10 mouse cellular contexts compared by ENCODE assay signal in genomic region chr7:18841174-18841567, GRCm38 (mm10). TPM values are rescaled to one million over a fixed set of nuclear protein-coding genes. Genes with fewer than 3 reads are reported as not detected.
DNase-seq lines count a peak whose midpoint lies in the region; ATAC-seq and TF ChIP-seq lines count a peak whose summit lies in the region.
"Had no signal": no experiment of that assay in that cellular context is flagged by ENCODE, and none has a peak within 500 bp of the region (broad histone marks: within the 10 kb centered on the region; RNA-seq: fewer than 3 reads in every experiment).

No protein-coding gene starts in this region.

- 64% methylated on average over 1 of the region's 1 CpGs for WGBS in heart, embryonic 14.5 days
- 62% methylated on average over 1 of the region's 1 CpGs for WGBS in hindbrain, embryonic 11.5 days
- WGBS in macrophage (ENCODE audit: missing documents): 69% methylated on average over 1 of the region's 1 CpGs

- no peak for TF ChIP-seq POLR2A in bone marrow macrophage, adult 2 months (IDR thresholded peaks at IDR 0.05; ENCODE audit: borderline replicate concordance, low read depth, low read length)

- no peak for TF ChIP-seq CTCF in bone marrow macrophage, adult 2 months (IDR thresholded peaks at IDR 0.05; ENCODE audit: low read depth, low read length)

- H3K79me2 ChIP-seq in macrophage (ENCODE audit: inconsistent target): no peaks in the 10 kb centered on the region; the same call in 1 of the 2 replicates

- no peaks in the 10 kb centered on the region for H3K27me3 ChIP-seq in heart, embryonic 14.5 days (ENCODE audit: control insufficient read depth, insufficient read depth, low read length)
- H3K27me3 ChIP-seq in hindbrain, embryonic 11.5 days (ENCODE audit: control insufficient read depth, insufficient read depth, low read length): no peaks in the 10 kb centered on the region

- H3K9ac ChIP-seq in heart, embryonic 14.5 days (ENCODE audit: low read length): peak overlapping the region; percentile 43; the same call in 1 of the 2 replicates
- H3K9ac ChIP-seq in hindbrain, embryonic 11.5 days (ENCODE audit: low read depth, low read length): no peak overlapping the region

- peaks cover 2 to 3% of the 10 kb centered on the region in 2 experiments; a peak in 1 of 4 replicates for H3K4me1 ChIP-seq in heart, embryonic 14.5 days (ENCODE audit: control insufficient read depth in 2 of 2, insufficient read depth in 2 of 2, low read length in 2 of 2)
- H3K4me1 ChIP-seq in bone marrow macrophage, adult 2 months (ENCODE audit: control insufficient read depth, insufficient read depth, low read length): peaks cover 5% of the 10 kb centered on the region; the same call in 1 of the 2 replicates
- no peaks in the 10 kb centered on the region for H3K4me1 ChIP-seq in hindbrain, embryonic 11.5 days (replicated peaks; ENCODE audit: control insufficient read depth, insufficient read depth, low read length)

- H3K4me3 ChIP-seq in heart, embryonic 14.5 days (ENCODE audit: control insufficient read depth in 1 of 2, insufficient read depth in 1 of 2, low read depth in 1 of 2, low read length in 2 of 2): 0 out of 4 replicates have a peak overlapping the region, but pooled peaks of 1 of the 2 experiments have one; percentile 18
- peak overlapping the region; percentile 47; the same call in 1 of the 2 replicates for H3K4me3 ChIP-seq in bone marrow macrophage, adult 2 months (ENCODE audit: insufficient read depth, low read length)
- no peak overlapping the region for H3K4me3 ChIP-seq in hindbrain, embryonic 11.5 days (ENCODE audit: low read depth, low read length)
- peak overlapping the region; percentile 10; the same call in 1 of the 2 replicates for H3K4me3 ChIP-seq in macrophage (ENCODE audit: inconsistent target)

- H3K27ac ChIP-seq in heart, embryonic 14.5 days (replicated peaks in 1 of 2; ENCODE audit: control insufficient read depth in 1 of 2, insufficient read depth in 1 of 2, low read depth in 2 of 2, low read length in 2 of 2): no peak overlapping the region
- no peak overlapping the region for H3K27ac ChIP-seq in bone marrow macrophage, adult 2 months (ENCODE audit: insufficient read depth, low read depth, low read length)
- H3K27ac ChIP-seq in hindbrain, embryonic 11.5 days (ENCODE audit: low read depth, low read length): no peak overlapping the region
- no peak overlapping the region; the same call in 1 of the 2 replicates for H3K27ac ChIP-seq in macrophage

- no peak for DNase-seq in heart, adult 9 months (ENCODE audit: low spot score in 2 of 2)
- no peak for DNase-seq in hindbrain, embryonic 11.5 days (ENCODE audit: low spot score)
- DNase-seq in thymus, postnatal 25 days: no peak
- DNase-seq in adipocyte (ENCODE audit: low spot score): no peak
- DNase-seq in left cerebral cortex, postnatal 10 days (ENCODE audit: extremely low spot score in 1 of 2, low spot score in 2 of 2): no peak

- no peak for ATAC-seq in heart, embryonic 14.5 days (ENCODE audit: insufficient number of reproducible peaks, insufficient read depth, low FRiP score, low read depth)
- 0 out of 2 replicates have a peak, but pooled peaks have one; percentile 30 for ATAC-seq in hindbrain, embryonic 11.5 days (ENCODE audit: low FRiP score)

- intact Hi-C loops in left cerebral cortex, postnatal 10 days (cut with DNase I): no loop called here

- no peaks in the 10 kb centered on the region for H3K36me3 ChIP-seq in heart, embryonic 14.5 days (ENCODE audit: control insufficient read depth, insufficient read depth, low read length)
- no peaks in the 10 kb centered on the region for H3K36me3 ChIP-seq in hindbrain, embryonic 11.5 days (ENCODE audit: control insufficient read depth, insufficient read depth, low read length)
- H3K36me3 ChIP-seq in macrophage (ENCODE audit: inconsistent target): no peaks in the 10 kb centered on the region

- H3K9me3 ChIP-seq in heart, embryonic 14.5 days (ENCODE audit: control insufficient read depth, low read length): no peaks in the 10 kb centered on the region
- H3K9me3 ChIP-seq in hindbrain, embryonic 11.5 days (ENCODE audit: control insufficient read depth, low read length): no peaks in the 10 kb centered on the region

- peak overlapping the region; percentile 55 for H3K4me2 ChIP-seq in heart, embryonic 14.5 days (ENCODE audit: low read length)
- H3K4me2 ChIP-seq in hindbrain, embryonic 11.5 days (replicated peaks; ENCODE audit: low read depth, low read length): no peak overlapping the region; the same call in 1 of the 2 replicates

RNA-seq across cellular contexts. Expression of gene Mill2, which starts 1.4 kb away (rescaled TPM):
- 0.16 and 0.46 TPM in 2 replicates for polyA plus RNA-seq in heart, embryonic 14.5 days (2014; fragmentation: Nextera tagmentation; extraction: Ambion mirVana)
- polyA plus RNA-seq in bone marrow macrophage, adult 2 months (2012; ENCODE audit: insufficient read depth, insufficient read length, missing spikeins): 3.2 and 5.7 TPM in 2 replicates
- 0.13 and 0.48 TPM in 2 replicates for polyA plus RNA-seq in hindbrain, embryonic 11.5 days (2014; fragmentation: Nextera tagmentation; extraction: Ambion mirVana)
- total RNA-seq in macrophage (2018; cell fraction: chromatin; rRNA removed): 10 to 100 TPM in 25 of 26 experiments, 1 to 10 TPM in 1; 7.8 to 53.9 (median 34.6) TPM
- 10 to 100 TPM in 12 of 26 experiments, 1 to 10 TPM in 14; 4.6 to 15.8 (median 8.5) TPM for total RNA-seq in macrophage (2018; cell fraction: cytosol; rRNA removed)
- 10 to 100 TPM in 23 of 26 experiments, 1 to 10 TPM in 3; 4.6 to 39.1 (median 22.7) TPM for total RNA-seq in macrophage (2018; cell fraction: nucleus; rRNA removed)
- polyA plus RNA-seq in macrophage (2018): 3.2 to 7.3 TPM (median 3.3 TPM) in 3 replicates
- total RNA-seq in left cerebral cortex, postnatal 10 days (2021): 1 to 10 TPM; 1.3 to 1.5 TPM

RNA-seq across cellular contexts. Expression of gene Psg17, which starts 19.8 kb away (rescaled TPM):
- polyA plus RNA-seq in heart, embryonic 14.5 days (2014; fragmentation: Nextera tagmentation; extraction: Ambion mirVana): not detected in 2 replicates
- polyA plus RNA-seq in bone marrow macrophage, adult 2 months (2012; ENCODE audit: insufficient read depth, insufficient read length, missing spikeins): not detected in 2 replicates
- polyA plus RNA-seq in hindbrain, embryonic 11.5 days (2014; fragmentation: Nextera tagmentation; extraction: Ambion mirVana): not detected in 2 replicates
- under 1 TPM in 2 of 26 experiments, not detected in 24; 0.25 to 0.33 TPM for total RNA-seq in macrophage (2018; cell fraction: chromatin; rRNA removed)
- total RNA-seq in macrophage (2018; cell fraction: cytosol; rRNA removed): not detected
- total RNA-seq in macrophage (2018; cell fraction: nucleus; rRNA removed): under 1 TPM in 2 of 26 experiments, not detected in 24; 0.22 to 0.26 TPM
- polyA plus RNA-seq in macrophage (2018): not detected in 3 replicates
- not detected for total RNA-seq in left cerebral cortex, postnatal 10 days (2021)
- total RNA-seq: gastrocnemius, postnatal 4 days had no signal
- polyA plus RNA-seq: CD4-positive, CD25-positive, alpha-beta regulatory T cell, adult 4 months had no signal

RNA-seq across cellular contexts. Expression of gene Pglyrp1, which starts 30.0 kb away (rescaled TPM):
- polyA plus RNA-seq in heart, embryonic 14.5 days (2014; fragmentation: Nextera tagmentation; extraction: Ambion mirVana): 0.93 and 1.8 TPM in 2 replicates
- polyA plus RNA-seq in bone marrow macrophage, adult 2 months (2012; ENCODE audit: insufficient read depth, insufficient read length, missing spikeins): not detected in 2 replicates
- 2.8 and 2.9 TPM in 2 replicates for polyA plus RNA-seq in hindbrain, embryonic 11.5 days (2014; fragmentation: Nextera tagmentation; extraction: Ambion mirVana)
- total RNA-seq in macrophage (2018; cell fraction: chromatin; rRNA removed): 1 to 10 TPM in 1 of 26 experiments, not detected in 25; 3.1 TPM
- total RNA-seq in macrophage (2018; cell fraction: cytosol; rRNA removed): 1 to 10 TPM in 3 of 26 experiments, under 1 TPM in 17, not detected in 6; 0.20 to 1.6 (median 0.58) TPM
- 1 to 10 TPM in 1 of 26 experiments, under 1 TPM in 1, not detected in 24; 0.96 to 1.2 TPM for total RNA-seq in macrophage (2018; cell fraction: nucleus; rRNA removed)
- 1.3 to 1.4 TPM in 2 of 3 replicates, not detected in the other for polyA plus RNA-seq in macrophage (2018)
- total RNA-seq in left cerebral cortex, postnatal 10 days (2021): 10 to 100 TPM; 26.6 to 28.1 TPM

RNA-seq across cellular contexts. Expression of gene Psg19, which starts 42.9 kb away (rescaled TPM):
- polyA plus RNA-seq in heart, embryonic 14.5 days (2014; fragmentation: Nextera tagmentation; extraction: Ambion mirVana): not detected in 2 replicates
- polyA plus RNA-seq in bone marrow macrophage, adult 2 months (2012; ENCODE audit: insufficient read depth, insufficient read length, missing spikeins): not detected in 2 replicates
- not detected in 2 replicates for polyA plus RNA-seq in hindbrain, embryonic 11.5 days (2014; fragmentation: Nextera tagmentation; extraction: Ambion mirVana)
- total RNA-seq in macrophage (2018; cell fraction: chromatin; rRNA removed): not detected
- not detected for total RNA-seq in macrophage (2018; cell fraction: cytosol; rRNA removed)
- total RNA-seq in macrophage (2018; cell fraction: nucleus; rRNA removed): not detected
- polyA plus RNA-seq in macrophage (2018): not detected in 3 replicates
- total RNA-seq in left cerebral cortex, postnatal 10 days (2021): not detected
- total RNA-seq: gastrocnemius, postnatal 4 days had no signal
- polyA plus RNA-seq: CD4-positive, CD25-positive, alpha-beta regulatory T cell, adult 4 months had no signal
